Mouse (Mus musculus): ENCODE data around the gene Ngf.

DNA sequence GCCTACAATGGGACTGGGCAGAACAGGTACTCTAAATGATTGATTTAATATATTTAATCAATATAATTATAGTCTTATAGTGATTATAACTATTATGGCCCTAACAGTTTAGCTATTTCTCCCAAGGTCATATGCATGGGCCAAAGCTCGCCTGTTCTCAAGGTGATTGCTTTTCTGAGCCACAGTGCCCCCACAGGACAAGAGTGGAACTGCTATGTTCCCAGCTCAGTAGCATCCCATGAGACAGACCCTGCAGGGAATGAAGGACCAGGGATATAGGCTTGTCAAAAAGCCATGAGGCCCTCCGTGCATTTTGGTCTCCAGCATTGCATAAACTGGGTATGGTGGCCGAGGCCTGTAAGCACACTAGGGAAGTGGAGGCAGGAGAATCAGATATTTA, 3.1 kb upstream of the Ngf start:
- TF ChIP-seq CTCF (IDR thresholded peaks at IDR 0.05; ENCODE audit: low read depth) (peak; percentile 76), EP300 (IDR thresholded peaks at IDR 0.05; ENCODE audit: low read depth) (no peak)
